Mouse (Mus musculus) stomach, embryonic 15.5 days (tissue): ENCODE measurements around the gene Col1a1. TPM values are rescaled to one million over a fixed set of nuclear protein-coding genes. Genes with fewer than 3 reads are reported as not detected.
A peak's percentile ranks its signal among the peaks of the same experiment; 100 is the strongest.
"Not testable (repeated sequence)": the region's sequence is repeated elsewhere in the genome, so short reads cannot be mapped to it uniquely, and the experiment has no call there.

Source experiments
- ATAC-seq: fragments of 200-750 bp; cut with Nextera tagmentation; 2 replicates; pipeline ENCODE4 v1.8.0; 2017; ENCODE audit warnings: low read depth, moderate number of reproducible peaks, moderate TSS enrichment; ENCODE audit not compliant: insufficient read depth, low FRiP score
- H3K27ac ChIP-seq: fragments of 300-500 bp; sonication (generic); 2 replicates; pipeline ENCODE4 v1.5.1; 2015; ENCODE audit warnings: mild to moderate bottlenecking, inconsistent platforms
- H3K27me3 ChIP-seq: fragments of 300-500 bp; sonication (generic); replicated peaks from 2 replicates; pipeline ENCODE4 v1.6.1; 2015; ENCODE audit warnings: inconsistent platforms
- H3K36me3 ChIP-seq: fragments of 300-500 bp; sonication (generic); 2 replicates; pipeline ENCODE4 v1.6.1; 2015; ENCODE audit warnings: inconsistent platforms
- H3K4me1 ChIP-seq: fragments of 300-500 bp; sonication (generic); 2 replicates; pipeline ENCODE4 v1.6.1; 2015; ENCODE audit warnings: inconsistent platforms
- H3K4me2 ChIP-seq: fragments of 300-500 bp; sonication (generic); 2 replicates; pipeline ENCODE4 v1.6.1; 2015; ENCODE audit warnings: mild to moderate bottlenecking, inconsistent platforms
- H3K4me3 ChIP-seq: fragments of 300-500 bp; sonication (generic); replicated peaks from 2 replicates; pipeline ENCODE4 v1.5.1; 2015; ENCODE audit warnings: inconsistent platforms
- H3K9ac ChIP-seq: fragments of 300-500 bp; sonication (generic); 2 replicates; pipeline ENCODE4 v1.6.1; 2015; ENCODE audit warnings: inconsistent platforms
- H3K9me3 ChIP-seq: fragments of 300-500 bp; sonication (generic); 2 replicates; pipeline ENCODE4 v1.6.1; 2016; ENCODE audit warnings: inconsistent platforms
- WGBS: fragments of 180-500 bp; shearing (Covaris S2); methylation state at CpG from one replicate; pipeline ENCODE4 v1.1.7; 2015; 5-methylcytosine and 5-hydroxymethylcytosine counted together
- polyA plus RNA-seq: library from polyadenylated mRNA; unstranded; fragments of >200 nt; fragmentation: Nextera tagmentation; extraction: Ambion mirVana; gene quantifications from 2 replicates; pipeline ENCODE4 v1.2.1, GENCODE M21; 2015

The Col1a1 gene
- polyA plus RNA-seq, 1 experiment from 2014 or later: 1,375 TPM

- no peak for ATAC-seq
Observed at GRCm38 (mm10) chr11:94962534-94963101, 26.6 kb downstream of the Col1a1 start.

GRCm38 (mm10) chr11:94967419-94967818 lies 31.4 kb downstream of the Col1a1 start, which contains the start of gene Hils1:
TSS of gene Hils1 (plus strand) at chr11:94967593.
- no peaks in the 10 kb centered on the region for H3K9me3 ChIP-seq
- WGBS: 35% methylated on average over 4 of the region's 4 CpGs
- H3K4me2 ChIP-seq: no peak within 1 kb of the TSS
- no peaks in the 10 kb centered on the region for H3K27me3 ChIP-seq
- H3K9ac ChIP-seq: no peak within 1 kb of the TSS
- H3K4me3 ChIP-seq: no peak within 1 kb of the TSS
- no peak within 1 kb of the TSS for H3K27ac ChIP-seq
- ATAC-seq: no peak
- H3K36me3 ChIP-seq: no peaks in the 10 kb centered on the region
- no peaks in the 10 kb centered on the region for H3K4me1 ChIP-seq

More at GRCm38 (mm10) chr11:94962534-94963101, 26.6 kb downstream of the Col1a1 start:
- Histone ChIP-seq H3K4me1 (no peaks in the 10 kb centered on the region; the same call in 1 of the 2 replicates), H3K27ac (no peak overlapping the region), H3K36me3 (no peaks in the 10 kb centered on the region), H3K9ac (no peak overlapping the region), H3K4me3 (no peak overlapping the region), H3K27me3 (no peaks in the 10 kb centered on the region), H3K9me3 (no peaks in the 10 kb centered on the region), H3K4me2 (no peak overlapping the region)
- WGBS: 63% methylated on average over 5 of the region's 5 CpGs

- no peaks in the 10 kb centered on the region for H3K36me3 ChIP-seq
- H3K9ac ChIP-seq: no peak overlapping the region
- no peak for ATAC-seq
- H3K27me3 ChIP-seq: no peaks in the 10 kb centered on the region
- no peak overlapping the region for H3K27ac ChIP-seq
- no peaks in the 10 kb centered on the region for H3K9me3 ChIP-seq
- H3K4me2 ChIP-seq: no peak overlapping the region
- no peaks in the 10 kb centered on the region for H3K4me1 ChIP-seq
- 78% methylated on average over 7 of the region's 7 CpGs for WGBS
- H3K4me3 ChIP-seq: no peak overlapping the region
Observed at GRCm38 (mm10) chr11:94968187-94968586, 32.2 kb downstream of the Col1a1 start.

- WGBS: 89% methylated on average over 4 of the region's 4 CpGs
- H3K27ac ChIP-seq, H3K9ac ChIP-seq, H3K4me3 ChIP-seq, H3K4me1 ChIP-seq, H3K9me3 ChIP-seq, H3K27me3 ChIP-seq, H3K36me3 ChIP-seq, H3K4me2 ChIP-seq, ATAC-seq: not testable (repeated sequence)
Observed at GRCm38 (mm10) chr11:94969709-94970108, 33.7 kb downstream of the Col1a1 start.

- no peak overlapping the region for H3K9ac ChIP-seq
- WGBS: 58% methylated on average over 15 of the region's 15 CpGs
- H3K27me3 ChIP-seq: no peaks in the 10 kb centered on the region
- ATAC-seq: no peak
- H3K36me3 ChIP-seq: no peaks in the 10 kb centered on the region
- H3K4me1 ChIP-seq: no peaks in the 10 kb centered on the region
- no peak overlapping the region for H3K27ac ChIP-seq
- H3K4me3 ChIP-seq: no peak overlapping the region
- H3K9me3 ChIP-seq: no peaks in the 10 kb centered on the region
- no peak overlapping the region for H3K4me2 ChIP-seq
Observed at GRCm38 (mm10) chr11:94970210-94970943, 34.4 kb downstream of the Col1a1 start.

- WGBS: 62% methylated on average over 16 of the region's 16 CpGs
- no peaks in the 10 kb centered on the region for H3K4me1 ChIP-seq
- no peaks in the 10 kb centered on the region for H3K27me3 ChIP-seq
- no peak overlapping the region for H3K9ac ChIP-seq
- H3K36me3 ChIP-seq: no peaks in the 10 kb centered on the region
- no peak for ATAC-seq
- no peaks in the 10 kb centered on the region for H3K9me3 ChIP-seq
- H3K4me2 ChIP-seq: no peak overlapping the region
- no peak overlapping the region for H3K4me3 ChIP-seq
- H3K27ac ChIP-seq: no peak overlapping the region
Observed at GRCm38 (mm10) chr11:94971895-94972615, 36.0 kb downstream of the Col1a1 start.

GRCm38 (mm10) chr11:94972887-94973286 lies 36.9 kb downstream of the Col1a1 start:
- 59% methylated on average over 5 of the region's 5 CpGs for WGBS
- H3K36me3 ChIP-seq: no peaks in the 10 kb centered on the region
- H3K27me3 ChIP-seq: no peaks in the 10 kb centered on the region
- no peak overlapping the region for H3K9ac ChIP-seq
- no peak overlapping the region for H3K4me2 ChIP-seq
- no peak overlapping the region for H3K27ac ChIP-seq
- no peaks in the 10 kb centered on the region for H3K4me1 ChIP-seq
- no peak for ATAC-seq
- H3K4me3 ChIP-seq: no peak overlapping the region
- H3K9me3 ChIP-seq: no peaks in the 10 kb centered on the region

- no peaks in the 10 kb centered on the region for H3K36me3 ChIP-seq
- ATAC-seq: no peak
- H3K9ac ChIP-seq: no peak overlapping the region
- no peak overlapping the region for H3K27ac ChIP-seq
- no peak overlapping the region for H3K4me2 ChIP-seq
- WGBS: 55% methylated on average over 4 of the region's 4 CpGs
- H3K4me1 ChIP-seq: no peaks in the 10 kb centered on the region
- H3K4me3 ChIP-seq: no peak overlapping the region
- H3K9me3 ChIP-seq: no peaks in the 10 kb centered on the region
- H3K27me3 ChIP-seq: no peaks in the 10 kb centered on the region
Observed at GRCm38 (mm10) chr11:94973313-94973712, 37.3 kb downstream of the Col1a1 start.

GRCm38 (mm10) chr11:94974951-94975350 lies 38.9 kb downstream of the Col1a1 start:
- Histone ChIP-seq H3K9me3 (no peaks in the 10 kb centered on the region), H3K4me3 (no peak overlapping the region), H3K36me3 (no peaks in the 10 kb centered on the region), H3K27me3 (no peaks in the 10 kb centered on the region), H3K9ac (no peak overlapping the region), H3K4me1 (no peaks in the 10 kb centered on the region), H3K4me2 (no peak overlapping the region), H3K27ac (no peak overlapping the region)
- ATAC-seq: no peak
- WGBS: 77% methylated on average over 2 of the region's 2 CpGs

GRCm38 (mm10) chr11:94976199-94976598 lies 40.2 kb downstream of the Col1a1 start, which contains the start of gene Sgca:
TSS of gene Sgca (minus strand) at chr11:94976327.
- H3K4me3 ChIP-seq: no peak within 1 kb of the TSS
- no peaks in the 10 kb centered on the region for H3K4me1 ChIP-seq
- WGBS: 64% methylated on average over 5 of the region's 5 CpGs
- no peak for ATAC-seq
- H3K36me3 ChIP-seq: no peaks in the 10 kb centered on the region
- no peaks in the 10 kb centered on the region for H3K27me3 ChIP-seq
- no peak within 1 kb of the TSS for H3K27ac ChIP-seq
- no peaks in the 10 kb centered on the region for H3K9me3 ChIP-seq
- H3K9ac ChIP-seq: no peak within 1 kb of the TSS
- H3K4me2 ChIP-seq: no peak within 1 kb of the TSS

GRCm38 (mm10) chr11:94978178-94978915 lies 42.3 kb downstream of the Col1a1 start:
- no peak overlapping the region for H3K9ac ChIP-seq
- peak overlapping the region; percentile 47 for H3K4me2 ChIP-seq
- H3K4me3 ChIP-seq: 0 out of 2 replicates have a peak overlapping the region, but pooled peaks have one; percentile 6
- no peak overlapping the region for H3K27ac ChIP-seq
- H3K36me3 ChIP-seq: no peaks in the 10 kb centered on the region
- WGBS: 38% methylated on average over 9 of the region's 9 CpGs
- ATAC-seq: no peak
- H3K27me3 ChIP-seq: no peaks in the 10 kb centered on the region
- no peaks in the 10 kb centered on the region for H3K4me1 ChIP-seq
- no peaks in the 10 kb centered on the region for H3K9me3 ChIP-seq
